Mouse (Mus musculus) neural tube, embryonic 14.5 days (tissue): Measurements from ENCODE around the gene Aox1. TPM values are rescaled to one million over a fixed set of nuclear protein-coding genes. Genes with fewer than 3 reads are reported as not detected.

Experiments used
- ATAC-seq: fragments of 200-750 bp; cut with Nextera tagmentation; 2 replicates; pipeline ENCODE4 v1.8.0; 2017; ENCODE audit warnings: low read depth, mild to moderate bottlenecking, moderate TSS enrichment, moderate library complexity
- H3K27ac ChIP-seq: fragments of 300-500 bp; sonication (generic); 2 replicates; pipeline ENCODE4 v1.5.1; 2014; ENCODE audit warnings: low read depth, mild to moderate bottlenecking, control low read depth, low read length, moderate library complexity, mixed read lengths
- H3K27me3 ChIP-seq: fragments of 300-500 bp; sonication (generic); 2 replicates; pipeline ENCODE4 v1.6.1; 2014; ENCODE audit warnings: low read length; ENCODE audit not compliant: control insufficient read depth, insufficient read depth
- H3K36me3 ChIP-seq: fragments of 300-500 bp; sonication (generic); 2 replicates; pipeline ENCODE4 v1.6.1; 2014; ENCODE audit warnings: low read length, mixed read lengths; ENCODE audit not compliant: control insufficient read depth, insufficient read depth
- H3K4me1 ChIP-seq: fragments of 300-500 bp; sonication (generic); 2 replicates; pipeline ENCODE4 v1.6.1; 2014; ENCODE audit warnings: low read length; ENCODE audit not compliant: control insufficient read depth, insufficient read depth
- H3K4me2 ChIP-seq: fragments of 300-500 bp; sonication (generic); 2 replicates; pipeline ENCODE4 v1.6.1; 2014; ENCODE audit warnings: mild to moderate bottlenecking, low read depth, low read length, control low read depth
- H3K4me3 ChIP-seq: fragments of 300-500 bp; sonication (generic); 2 replicates; pipeline ENCODE4 v1.5.1; 2014; ENCODE audit warnings: low read depth, low read length, control low read depth, mixed read lengths
- H3K9ac ChIP-seq: fragments of 300-500 bp; sonication (generic); replicated peaks from 2 replicates; pipeline ENCODE4 v1.6.1; 2014; ENCODE audit warnings: low read depth, mild to moderate bottlenecking, control low read depth, low read length, mixed read lengths
- H3K9me3 ChIP-seq: fragments of 300-500 bp; sonication (generic); 2 replicates; pipeline ENCODE4 v1.6.1; 2016; ENCODE audit warnings: low read length; ENCODE audit not compliant: control insufficient read depth
- WGBS: fragments of 180-500 bp; shearing (Covaris S2); extraction: QIAGEN DNeasy Blood & Tissue Kit; methylation state at CpG from one replicate; pipeline ENCODE4 v1.1.7; 2014; 5-methylcytosine and 5-hydroxymethylcytosine counted together
- polyA plus RNA-seq: library from polyadenylated mRNA; unstranded; fragments of >200 nt; fragmentation: Nextera tagmentation; extraction: Ambion mirVana; gene quantifications from 2 replicates; pipeline ENCODE4 v1.2.1, GENCODE M21; 2014

Aox1 gene
- polyA plus RNA-seq, 1 experiment from 2014 or later = 0.08 TPM

GRCm38 (mm10) chr1:58056939-58057338, 27.2 kb downstream of the Aox1 start:
- Histone ChIP-seq H3K27me3 (no peaks in the 10 kb centered on the region), H3K4me1 (no peaks in the 10 kb centered on the region), H3K4me3 (no peak overlapping the region), H3K9me3 (no peaks in the 10 kb centered on the region), H3K4me2 (no peak overlapping the region), H3K27ac (no peak overlapping the region), H3K36me3 (no peaks in the 10 kb centered on the region), H3K9ac (no peak overlapping the region)
- ATAC-seq = no peak
- 88% methylated on average over 11 of the region's 11 CpGs for WGBS

- Histone ChIP-seq H3K4me1 (no peaks in the 10 kb centered on the region), H3K27me3 (no peaks in the 10 kb centered on the region), H3K9ac (no peak overlapping the region), H3K4me2 (no peak overlapping the region), H3K9me3 (no peaks in the 10 kb centered on the region), H3K36me3 (no peaks in the 10 kb centered on the region), H3K27ac (no peak overlapping the region), H3K4me3 (no peak overlapping the region)
- WGBS = 89% methylated on average over 4 of the region's 4 CpGs
- no peak for ATAC-seq
Measured at GRCm38 (mm10) chr1:58058846-58059245, 29.1 kb downstream of the Aox1 start.

- Histone ChIP-seq H3K36me3 (no peaks in the 10 kb centered on the region), H3K4me1 (no peaks in the 10 kb centered on the region), H3K9ac (no peak overlapping the region), H3K9me3 (no peaks in the 10 kb centered on the region), H3K27ac (no peak overlapping the region), H3K4me2 (no peak overlapping the region), H3K4me3 (no peak overlapping the region), H3K27me3 (no peaks in the 10 kb centered on the region)
- 90% methylated on average over 7 of the region's 7 CpGs for WGBS
- ATAC-seq = no peak
Measured at GRCm38 (mm10) chr1:58062131-58062530, 32.4 kb downstream of the Aox1 start.

GRCm38 (mm10) chr1:58065151-58065550, 35.4 kb downstream of the Aox1 start:
- no peaks in the 10 kb centered on the region for H3K27me3 ChIP-seq
- ATAC-seq = no peak
- 89% methylated on average over 5 of the region's 5 CpGs for WGBS

GRCm38 (mm10) chr1:58065606-58066005, 35.9 kb downstream of the Aox1 start:
- Histone ChIP-seq H3K9me3 (no peaks in the 10 kb centered on the region), H3K27ac (no peak overlapping the region), H3K9ac (no peak overlapping the region), H3K4me1 (no peaks in the 10 kb centered on the region), H3K4me2 (no peak overlapping the region), H3K27me3 (no peaks in the 10 kb centered on the region), H3K36me3 (no peaks in the 10 kb centered on the region), H3K4me3 (no peak overlapping the region)
- 83% methylated on average over 3 of the region's 3 CpGs for WGBS
- ATAC-seq = no peak

More at GRCm38 (mm10) chr1:58065151-58065550, 35.4 kb downstream of the Aox1 start:
- Histone ChIP-seq H3K36me3 (no peaks in the 10 kb centered on the region), H3K27ac (no peak overlapping the region), H3K9ac (no peak overlapping the region), H3K4me3 (no peak overlapping the region), H3K4me2 (no peak overlapping the region), H3K9me3 (no peaks in the 10 kb centered on the region), H3K4me1 (no peaks in the 10 kb centered on the region)

GRCm38 (mm10) chr1:58069181-58069580, 39.5 kb downstream of the Aox1 start:
- Histone ChIP-seq H3K27ac (no peak overlapping the region), H3K4me3 (no peak overlapping the region), H3K9ac (no peak overlapping the region), H3K4me1 (no peaks in the 10 kb centered on the region), H3K9me3 (no peaks in the 10 kb centered on the region), H3K27me3 (no peaks in the 10 kb centered on the region), H3K36me3 (no peaks in the 10 kb centered on the region), H3K4me2 (no peak overlapping the region)
- no peak for ATAC-seq
- 86% methylated on average over 6 of the region's 6 CpGs for WGBS

GRCm38 (mm10) chr1:58070091-58070490, 40.4 kb downstream of the Aox1 start:
- no peak overlapping the region for H3K4me3 ChIP-seq
- no peak overlapping the region for H3K27ac ChIP-seq
- no peaks in the 10 kb centered on the region for H3K9me3 ChIP-seq
- H3K9ac ChIP-seq = no peak overlapping the region
- no peaks in the 10 kb centered on the region for H3K4me1 ChIP-seq
- no peak for ATAC-seq
- WGBS = 95% methylated on average over 11 of the region's 11 CpGs
- H3K36me3 ChIP-seq = no peaks in the 10 kb centered on the region
- H3K4me2 ChIP-seq = no peak overlapping the region
- H3K27me3 ChIP-seq = no peaks in the 10 kb centered on the region

- H3K9ac ChIP-seq = no peak overlapping the region
- H3K27ac ChIP-seq = no peak overlapping the region
- H3K36me3 ChIP-seq = no peaks in the 10 kb centered on the region
- no peak overlapping the region for H3K4me2 ChIP-seq
- no peak for ATAC-seq
- 91% methylated on average over 9 of the region's 9 CpGs for WGBS
- H3K4me3 ChIP-seq = no peak overlapping the region
- H3K27me3 ChIP-seq = no peaks in the 10 kb centered on the region
- H3K4me1 ChIP-seq = no peaks in the 10 kb centered on the region
- H3K9me3 ChIP-seq = no peaks in the 10 kb centered on the region
Measured at GRCm38 (mm10) chr1:58071006-58071405, 41.3 kb downstream of the Aox1 start.

- ATAC-seq = no peak
- no peaks in the 10 kb centered on the region for H3K9me3 ChIP-seq
- H3K9ac ChIP-seq = no peak overlapping the region
- 89% methylated on average over 1 of the region's 1 CpGs for WGBS
- H3K27me3 ChIP-seq = no peaks in the 10 kb centered on the region
- no peaks in the 10 kb centered on the region for H3K4me1 ChIP-seq
- H3K4me2 ChIP-seq = no peak overlapping the region
- no peak overlapping the region for H3K27ac ChIP-seq
- no peaks in the 10 kb centered on the region for H3K36me3 ChIP-seq
- H3K4me3 ChIP-seq = no peak overlapping the region
Measured at GRCm38 (mm10) chr1:58071509-58071908, 41.8 kb downstream of the Aox1 start.

GRCm38 (mm10) chr1:58072416-58072815, 42.7 kb downstream of the Aox1 start:
- Histone ChIP-seq H3K4me1 (no peaks in the 10 kb centered on the region), H3K4me3 (no peak overlapping the region)
- 56% methylated on average over 2 of the region's 2 CpGs for WGBS

More at GRCm38 (mm10) chr1:58072416-58072815, 42.7 kb downstream of the Aox1 start:
- H3K9me3 ChIP-seq = no peaks in the 10 kb centered on the region
- H3K4me2 ChIP-seq = no peak overlapping the region
- H3K27ac ChIP-seq = no peak overlapping the region
- H3K9ac ChIP-seq = no peak overlapping the region
- H3K27me3 ChIP-seq = no peaks in the 10 kb centered on the region
- no peaks in the 10 kb centered on the region for H3K36me3 ChIP-seq
- ATAC-seq = no peak
